Mouse (Mus musculus) lung, postnatal 4 days (tissue): ENCODE results near the gene Cort.
"Not testable (repeated sequence)": the region's sequence is repeated elsewhere in the genome, so short reads cannot be mapped to it uniquely, and the experiment has no call there.

ENCODE experiments used
- DNase-seq, 2 experiments: peaks; one replicate each; pipeline ENCODE4 v3.0.0; 2021

Cort gene

GRCm38 (mm10) chr4:149126663-149127062, at the start of gene Cort:
TSS of gene Cort (minus strand) at chr4:149126763.
- no peak for DNase-seq

GRCm38 (mm10) chr4:149173661-149174060, 47.1 kb upstream of the Cort start:
- DNase-seq = peak in 1 of 2 experiments; percentile 40

DNA sequence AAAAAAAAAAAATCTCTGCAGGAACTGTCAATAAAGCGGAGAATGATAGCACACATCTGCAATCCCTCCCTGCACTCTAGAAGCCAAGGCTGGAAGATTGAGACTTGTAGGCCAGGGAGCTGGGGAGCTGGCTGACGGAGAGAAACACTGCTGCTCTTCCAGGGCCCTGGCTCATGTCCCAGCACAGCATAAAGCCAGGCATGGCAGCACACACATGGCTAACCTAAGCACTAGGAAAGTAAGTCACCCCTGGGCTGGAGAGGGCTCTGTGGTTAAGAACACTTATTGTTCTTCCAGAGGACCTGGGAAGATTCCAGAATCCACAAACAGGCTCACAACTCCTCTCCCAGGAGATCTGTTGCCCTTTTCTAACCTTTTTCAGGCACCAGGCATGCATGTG, 46.1 kb upstream of the Cort start:
- DNase-seq = peak; percentile 61 to 88

DNA sequence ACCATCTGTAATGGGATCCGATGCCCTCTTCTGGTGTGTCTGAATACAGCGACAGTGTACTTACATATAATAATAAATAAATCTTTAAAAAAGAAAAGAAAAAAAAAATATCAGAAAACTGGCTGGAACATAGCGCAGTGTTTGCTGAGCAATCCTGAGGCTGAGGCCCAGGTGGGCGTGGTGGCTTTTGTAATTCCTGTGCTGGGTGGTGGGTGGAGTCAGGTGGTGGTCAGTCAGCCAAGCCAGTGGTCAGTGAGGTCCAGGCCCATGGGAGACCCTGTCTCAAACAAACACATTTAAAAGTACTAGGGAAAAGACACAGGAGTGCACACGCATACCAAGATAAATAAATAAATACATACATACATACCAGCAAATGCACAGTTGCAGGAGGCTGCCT, 45.5 kb upstream of the Cort start:
- DNase-seq = peak; percentile 61 to 65

DNA sequence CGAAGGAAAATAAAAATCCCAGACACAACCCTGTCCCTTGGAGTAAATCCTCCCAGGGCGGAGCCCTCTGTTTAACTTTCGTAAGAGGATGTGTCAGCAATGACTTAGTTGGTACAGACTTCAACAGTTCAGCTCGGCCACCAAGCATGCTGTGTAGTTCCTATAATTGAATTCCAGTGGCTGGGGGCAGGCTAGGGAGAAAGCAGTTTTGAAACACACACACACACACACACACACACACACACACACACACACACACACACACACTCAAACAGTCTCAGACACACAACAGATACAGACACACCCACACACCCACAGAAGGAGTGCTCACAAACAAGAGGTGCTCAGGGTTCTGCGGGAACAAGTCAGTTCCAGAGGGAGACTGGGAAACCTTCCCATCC, 45.0 kb upstream of the Cort start:
- DNase-seq = peak; percentile 55 to 67

DNA sequence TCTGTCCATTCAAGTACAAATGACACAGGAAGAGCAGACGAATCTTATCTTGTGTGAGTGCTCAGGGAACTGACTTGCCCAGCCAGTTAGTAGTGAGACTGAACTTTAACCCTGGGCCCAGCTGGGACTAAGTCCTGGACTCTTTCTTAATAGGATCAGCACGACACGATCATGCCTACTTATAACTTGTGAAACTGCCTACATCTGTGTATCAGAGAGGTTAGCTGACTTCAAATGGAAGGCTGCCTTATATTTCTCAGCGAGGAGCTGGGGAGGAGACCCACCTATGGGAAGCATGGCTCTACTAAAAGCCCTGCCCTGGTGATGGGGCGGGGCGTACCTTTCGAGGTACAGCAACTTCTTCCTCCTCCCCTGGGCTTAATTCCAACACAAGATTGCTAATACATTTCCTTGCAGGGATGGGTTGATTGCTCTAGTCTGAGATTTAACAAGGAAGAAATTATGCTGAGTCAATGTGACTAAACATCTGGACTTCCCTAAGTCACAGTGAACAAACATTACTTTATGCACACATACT, 43.9 kb upstream of the Cort start:
- DNase-seq = peak; percentile 55 to 67

GRCm38 (mm10) chr4:149169926-149170325, 43.4 kb upstream of the Cort start:
- DNase-seq = not testable (repeated sequence)

GRCm38 (mm10) chr4:149168016-149168415, 41.5 kb upstream of the Cort start:
- no peak for DNase-seq

DNA sequence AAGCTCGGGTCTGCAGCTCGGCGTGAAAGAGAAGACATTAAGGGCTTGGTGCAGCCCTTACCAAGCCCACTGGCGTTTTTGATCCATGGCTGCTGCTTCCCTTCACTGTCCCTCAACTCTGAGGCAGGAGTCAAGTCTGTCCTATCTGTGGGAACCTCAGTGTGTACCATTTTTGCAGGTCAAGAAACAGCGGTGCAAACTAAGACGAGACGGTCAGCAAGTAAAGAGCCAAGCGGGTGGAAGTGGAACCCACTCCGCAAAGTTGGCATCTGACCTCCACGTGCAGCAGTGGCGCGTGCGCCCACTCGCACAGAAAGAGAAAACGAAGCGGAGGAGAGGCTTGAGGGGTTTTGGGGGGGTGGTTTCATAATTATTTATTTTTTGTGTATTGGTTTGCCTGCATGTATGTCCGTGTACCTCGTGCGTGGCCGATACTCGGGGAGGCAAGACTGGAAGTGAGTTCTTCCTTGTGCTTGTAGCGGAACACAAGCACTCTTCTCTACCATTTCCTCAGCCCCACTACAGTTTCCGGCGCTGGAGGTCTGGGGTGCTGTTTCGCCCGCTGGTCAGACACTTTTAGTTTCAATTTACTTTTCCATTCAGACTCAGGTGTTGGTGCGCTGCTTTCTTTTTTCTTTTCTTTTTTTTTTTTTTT, 40.5 kb upstream of the Cort start:
- peak; percentile 57 to 60 for DNase-seq

- peak; percentile 98 for DNase-seq
Observed at GRCm38 (mm10) chr4:149166215-149166946, 39.8 kb upstream of the Cort start, which contains the start of gene Pgd. TSS of gene Pgd (minus strand) at chr4:149166771.

GRCm38 (mm10) chr4:149164150-149164549, 37.6 kb upstream of the Cort start:
- no peak for DNase-seq

DNA sequence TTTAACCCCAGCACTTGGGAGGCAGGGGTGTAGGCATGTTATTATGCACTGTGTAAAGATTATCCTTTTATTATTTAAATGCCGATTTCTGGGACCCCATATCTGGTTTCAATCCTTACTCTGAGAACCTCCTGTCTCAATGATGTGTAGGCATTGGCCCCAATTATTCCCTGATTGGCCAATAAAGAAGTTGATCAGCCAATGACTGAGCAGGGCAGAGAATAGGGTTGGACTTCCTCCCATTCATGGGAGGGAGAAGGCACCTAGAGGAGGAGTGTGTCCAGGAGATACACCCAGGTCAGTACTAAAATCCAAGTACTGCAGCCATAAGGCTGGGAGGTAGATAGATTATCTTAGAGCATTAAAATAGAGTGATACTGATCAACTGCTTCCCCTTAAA, 36.6 kb upstream of the Cort start:
- no peak for DNase-seq

- no peak for DNase-seq
Observed at GRCm38 (mm10) chr4:149161166-149161565, 34.6 kb upstream of the Cort start.

DNA sequence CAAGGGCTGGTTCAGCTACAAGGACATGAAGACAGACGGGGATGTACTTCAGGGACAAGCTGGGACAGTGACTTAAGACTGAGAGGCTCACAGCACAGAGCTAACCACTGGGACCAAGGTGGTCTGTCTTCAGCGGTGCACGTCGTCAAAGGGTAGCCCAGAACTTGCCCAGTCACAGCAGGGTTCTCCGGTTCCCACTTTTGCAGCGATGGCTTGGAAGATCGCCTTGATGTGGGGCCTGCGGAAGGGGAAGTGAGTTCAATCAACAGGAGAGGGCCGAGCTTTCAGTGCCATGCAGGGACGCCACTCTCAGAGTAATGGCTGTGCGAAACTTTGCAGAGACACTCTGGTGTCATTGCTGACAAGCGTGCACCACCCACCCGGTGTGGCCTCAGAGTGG, 33.3 kb upstream of the Cort start:
- no peak for DNase-seq

- no peak for DNase-seq
Observed at GRCm38 (mm10) chr4:149159203-149159602, 32.6 kb upstream of the Cort start.

DNA sequence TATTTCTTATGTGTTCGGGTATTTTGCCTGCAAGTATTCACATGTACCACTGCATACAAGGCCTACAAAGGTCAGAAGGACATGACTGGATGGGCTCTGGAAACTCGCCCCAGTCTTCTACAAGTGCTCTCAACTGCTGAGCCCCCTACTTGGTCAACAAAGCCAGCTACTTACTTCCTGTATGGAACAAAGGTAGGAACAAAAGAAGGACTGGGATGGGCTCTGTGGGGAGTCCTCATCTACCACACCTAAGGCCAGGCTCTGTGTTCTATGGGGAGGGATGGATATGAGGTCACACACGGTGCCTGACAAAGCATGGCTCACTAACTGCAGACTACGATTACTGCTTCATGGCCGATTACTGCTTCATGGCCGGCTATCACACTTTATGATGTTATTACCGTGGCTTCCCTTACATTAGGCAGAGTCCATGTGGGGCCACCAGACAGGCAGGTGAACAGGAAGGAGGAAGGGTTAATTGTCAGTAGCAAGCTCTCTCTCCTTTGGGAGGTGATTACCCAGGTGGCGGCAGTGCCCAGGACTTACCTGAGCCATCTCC, 30.9 kb upstream of the Cort start:
- DNase-seq = no peak

DNA sequence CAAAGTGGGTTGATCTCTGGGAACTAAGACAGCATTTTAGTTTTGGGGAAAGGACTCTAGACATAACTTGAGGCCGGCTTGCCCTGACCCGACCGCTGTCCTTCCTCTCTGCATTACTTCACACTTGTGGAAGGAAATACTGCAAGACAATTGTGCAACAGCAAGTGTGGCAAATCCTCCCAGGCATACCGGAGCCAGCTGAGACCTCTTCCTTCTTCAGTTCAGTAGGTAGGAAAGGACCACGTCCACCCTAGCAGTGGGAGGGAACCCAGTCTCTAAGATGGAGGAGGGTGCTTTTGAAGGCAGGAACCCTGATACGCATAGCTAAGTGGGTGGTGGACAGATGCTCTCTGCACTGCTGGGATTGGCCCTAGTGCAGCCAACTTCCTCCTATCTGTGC, 29.1 kb upstream of the Cort start:
- DNase-seq = peak; percentile 58 to 63

DNA sequence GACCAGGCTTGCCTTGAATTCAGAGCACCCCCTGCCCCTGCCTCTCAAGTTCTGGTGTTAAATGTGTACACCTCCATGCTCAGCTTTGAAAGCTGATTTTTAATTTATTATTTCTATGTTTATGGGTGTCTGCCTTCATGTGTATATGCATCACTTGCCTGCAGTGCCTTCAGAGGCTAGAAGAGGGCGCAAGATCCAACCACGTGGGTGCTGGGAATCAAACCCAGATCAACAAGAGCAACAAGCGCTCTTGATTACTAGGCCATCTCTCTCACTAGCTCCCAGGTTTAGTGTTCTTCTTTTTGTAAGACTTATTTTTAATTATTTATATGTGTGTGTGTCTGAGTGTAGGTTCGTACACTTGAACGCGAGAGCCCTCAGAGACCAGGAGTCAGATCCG, 28.3 kb upstream of the Cort start:
- DNase-seq = no peak

DNA sequence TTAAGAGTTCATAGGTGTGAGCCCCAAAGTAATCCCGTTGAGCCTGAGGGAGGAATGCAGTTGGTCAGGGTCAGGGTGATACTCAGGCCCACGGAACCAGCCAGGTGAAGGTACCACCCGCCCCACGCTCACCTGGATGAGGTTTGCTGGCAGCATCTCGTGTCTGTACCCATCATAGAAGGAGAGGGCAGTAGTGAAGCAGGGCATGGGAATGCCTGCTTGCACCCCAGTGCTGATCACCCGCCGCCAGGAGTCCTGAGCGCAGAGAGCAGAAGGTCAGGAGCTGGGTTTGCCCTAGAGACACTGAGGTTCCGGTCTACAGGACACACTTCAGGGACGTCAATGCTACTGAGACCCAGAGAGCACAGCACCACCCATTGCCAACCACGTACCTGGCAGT, 24.2 kb upstream of the Cort start:
- no peak for DNase-seq

DNA sequence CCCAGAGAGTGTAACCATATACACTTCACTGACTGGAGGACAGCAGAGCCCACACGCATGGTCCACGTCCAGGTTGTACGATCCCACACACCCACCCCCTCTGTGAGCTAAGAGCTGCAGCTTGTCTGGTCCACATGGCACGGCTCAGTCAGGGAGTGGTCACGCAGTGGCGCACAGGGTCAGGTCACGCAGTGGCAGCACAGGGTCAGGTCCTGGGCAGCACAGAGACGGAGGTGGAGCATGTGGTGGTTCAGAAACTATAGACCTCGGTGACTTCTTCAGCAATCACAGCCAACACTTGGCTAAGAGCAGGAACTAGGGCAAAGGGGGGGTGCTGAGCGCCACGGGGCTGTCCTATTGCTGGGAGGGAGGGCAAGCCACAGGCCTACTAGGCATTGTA, 23.7 kb upstream of the Cort start:
- no peak for DNase-seq

DNA sequence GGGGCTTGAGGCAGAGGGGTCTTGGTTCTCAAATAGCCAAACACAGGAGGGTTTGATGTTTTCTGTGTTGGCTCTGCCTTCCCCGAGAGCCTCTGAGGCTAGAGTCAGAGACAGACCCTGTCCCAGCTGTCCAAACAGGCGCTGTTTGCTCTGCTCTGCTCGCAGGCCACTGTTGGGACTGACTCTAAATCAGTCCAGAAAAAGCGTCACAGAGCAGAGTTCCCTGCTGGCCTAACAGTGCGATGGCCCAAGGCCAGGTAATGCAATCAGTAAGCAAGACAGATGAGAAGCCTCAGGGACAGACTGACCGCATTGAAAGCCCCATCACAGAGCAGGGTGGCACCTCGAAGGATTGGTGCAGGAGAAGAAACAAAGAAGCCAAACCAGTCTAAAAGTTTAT, 23.0 kb upstream of the Cort start:
- peak in 1 of 2 experiments; percentile 56 for DNase-seq

GRCm38 (mm10) chr4:149149196-149149595, 22.6 kb upstream of the Cort start:
- no peak for DNase-seq

- no peak for DNase-seq
Observed at GRCm38 (mm10) chr4:149148084-149148483, 21.5 kb upstream of the Cort start.

- DNase-seq = no peak
Observed at GRCm38 (mm10) chr4:149147528-149147927, 21.0 kb upstream of the Cort start.
